Mouse (Mus musculus) embryonic facial prominence, embryonic 10.5 days (tissue): ENCODE data around the gene Arrb1. TPM values are rescaled to one million over a fixed set of nuclear protein-coding genes. Genes with fewer than 3 reads are reported as not detected.

ENCODE experiments used
- DNase-seq: peaks from one replicate; pipeline ENCODE4 v3.0.0-alpha.2; 2017; ENCODE audit warnings: low spot score
- H3K27ac ChIP-seq: fragments of 300-500 bp; sonication (generic); replicated peaks from 2 replicates; pipeline ENCODE4 v1.5.1; 2016; ENCODE audit warnings: mild to moderate bottlenecking
- H3K27me3 ChIP-seq: fragments of 300-500 bp; sonication (generic); replicated peaks from 2 replicates; pipeline ENCODE4 v1.6.1; 2016; ENCODE audit warnings: low read depth, mild to moderate bottlenecking; ENCODE audit not compliant: poor library complexity, severe bottlenecking
- H3K36me3 ChIP-seq: fragments of 300-500 bp; sonication (generic); replicated peaks from 2 replicates; pipeline ENCODE4 v1.6.1; 2016; ENCODE audit warnings: mild to moderate bottlenecking, moderate library complexity
- H3K4me1 ChIP-seq: fragments of 300-500 bp; sonication (generic); 2 replicates; pipeline ENCODE4 v1.6.1; 2016
- H3K4me3 ChIP-seq: fragments of 300-500 bp; sonication (generic); 2 replicates; pipeline ENCODE4 v1.5.1; 2016; ENCODE audit warnings: mild to moderate bottlenecking, moderate library complexity
- H3K9me3 ChIP-seq: fragments of 300-500 bp; sonication (generic); 2 replicates; pipeline ENCODE4 v1.6.1; 2016; ENCODE audit warnings: mild to moderate bottlenecking
- WGBS: fragments of 180-500 bp; shearing (Covaris S2); methylation state at CpG from one replicate; pipeline ENCODE4 v1.1.7; 2016; 5-methylcytosine and 5-hydroxymethylcytosine counted together
- polyA plus RNA-seq: library from polyadenylated mRNA; unstranded; fragments of >200 nt; fragmentation: Nextera tagmentation; extraction: Ambion mirVana; gene quantifications from 2 replicates; pipeline ENCODE4 v1.2.1, GENCODE M21; 2016

Arrb1 gene
- polyA plus RNA-seq, 1 experiment from 2014 or later, result 12.6 TPM

- H3K9me3 ChIP-seq, result no peaks in the 10 kb centered on the region
- no peak overlapping the region for H3K4me3 ChIP-seq
- H3K27ac ChIP-seq, result no peak overlapping the region
- DNase-seq, result no peak
- peaks cover 37% of the 10 kb centered on the region for H3K4me1 ChIP-seq
- H3K36me3 ChIP-seq, result peaks cover 33% of the 10 kb centered on the region
- H3K27me3 ChIP-seq, result no peaks in the 10 kb centered on the region
- 91% methylated on average over 8 of the region's 8 CpGs for WGBS
Observed at GRCm38 (mm10) chr7:99585976-99586375, 50.7 kb downstream of the Arrb1 start.

- H3K27me3 ChIP-seq, result no peaks in the 10 kb centered on the region
- 18% methylated on average over 3 of the region's 3 CpGs for WGBS
- H3K4me1 ChIP-seq, result peaks cover 25% of the 10 kb centered on the region; the same call in 1 of the 2 replicates
- H3K36me3 ChIP-seq, result peaks cover 66% of the 10 kb centered on the region
- no peaks in the 10 kb centered on the region for H3K9me3 ChIP-seq
- no peak overlapping the region for H3K4me3 ChIP-seq
- DNase-seq, result peak; percentile 71
- H3K27ac ChIP-seq, result no peak overlapping the region
Observed at GRCm38 (mm10) chr7:99590064-99590463, 54.8 kb downstream of the Arrb1 start.

DNA sequence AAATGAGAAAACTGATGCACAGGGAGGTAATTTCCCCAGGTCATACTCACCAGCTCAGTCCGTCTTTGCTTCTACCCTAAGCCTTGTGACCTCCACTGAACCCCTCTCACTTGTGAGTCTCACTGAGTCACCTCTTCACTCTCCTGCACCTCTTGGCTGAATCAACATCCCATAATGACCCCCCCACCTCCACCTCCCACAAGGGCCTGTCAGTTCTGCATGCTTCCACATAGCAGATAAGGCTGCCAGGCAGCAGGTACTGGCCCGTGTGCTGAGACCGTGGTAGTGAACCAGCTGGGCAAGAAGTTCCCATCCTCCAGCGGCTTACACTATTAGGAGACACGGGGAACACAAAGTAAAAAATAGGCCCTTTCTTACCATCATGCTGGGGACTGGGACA lies 55.4 kb downstream of the Arrb1 start:
- 81% methylated on average over 5 of the region's 5 CpGs for WGBS

DNA sequence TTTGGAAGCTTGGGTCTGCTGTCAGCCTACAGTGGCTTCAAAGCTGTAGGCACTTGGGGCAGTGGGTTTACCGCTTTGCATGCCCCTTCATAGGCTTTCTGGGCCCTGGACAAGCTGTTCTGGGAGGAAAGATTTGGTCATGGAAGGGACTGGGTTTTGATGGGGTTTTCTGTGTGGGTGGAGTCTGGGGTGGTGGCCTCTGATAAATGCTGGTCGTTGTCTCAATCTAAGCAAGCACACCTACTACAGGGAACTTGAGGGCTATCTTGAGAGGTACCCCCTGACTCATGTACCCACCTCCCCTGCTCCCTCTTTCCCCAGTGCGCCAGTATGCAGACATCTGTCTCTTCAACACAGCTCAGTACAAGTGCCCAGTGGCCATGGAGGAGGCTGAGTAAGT lies 57.4 kb downstream of the Arrb1 start:
- peaks cover 10% of the 10 kb centered on the region; the same call in 1 of the 2 replicates for H3K4me1 ChIP-seq
- no peaks in the 10 kb centered on the region for H3K27me3 ChIP-seq
- 92% methylated on average over 3 of the region's 3 CpGs for WGBS
- no peaks in the 10 kb centered on the region for H3K9me3 ChIP-seq
- no peak for DNase-seq
- no peak overlapping the region for H3K4me3 ChIP-seq
- peaks cover 78% of the 10 kb centered on the region for H3K36me3 ChIP-seq
- no peak overlapping the region; the same call in 1 of the 2 replicates for H3K27ac ChIP-seq

More for the DNA sequence above, 55.4 kb downstream of the Arrb1 start:
- no peak for DNase-seq
- Histone ChIP-seq H3K4me3 (no peak overlapping the region), H3K4me1 (peaks cover 25% of the 10 kb centered on the region; the same call in 1 of the 2 replicates), H3K9me3 (no peaks in the 10 kb centered on the region), H3K36me3 (peaks cover 67% of the 10 kb centered on the region), H3K27me3 (no peaks in the 10 kb centered on the region), H3K27ac (no peak overlapping the region)

DNA sequence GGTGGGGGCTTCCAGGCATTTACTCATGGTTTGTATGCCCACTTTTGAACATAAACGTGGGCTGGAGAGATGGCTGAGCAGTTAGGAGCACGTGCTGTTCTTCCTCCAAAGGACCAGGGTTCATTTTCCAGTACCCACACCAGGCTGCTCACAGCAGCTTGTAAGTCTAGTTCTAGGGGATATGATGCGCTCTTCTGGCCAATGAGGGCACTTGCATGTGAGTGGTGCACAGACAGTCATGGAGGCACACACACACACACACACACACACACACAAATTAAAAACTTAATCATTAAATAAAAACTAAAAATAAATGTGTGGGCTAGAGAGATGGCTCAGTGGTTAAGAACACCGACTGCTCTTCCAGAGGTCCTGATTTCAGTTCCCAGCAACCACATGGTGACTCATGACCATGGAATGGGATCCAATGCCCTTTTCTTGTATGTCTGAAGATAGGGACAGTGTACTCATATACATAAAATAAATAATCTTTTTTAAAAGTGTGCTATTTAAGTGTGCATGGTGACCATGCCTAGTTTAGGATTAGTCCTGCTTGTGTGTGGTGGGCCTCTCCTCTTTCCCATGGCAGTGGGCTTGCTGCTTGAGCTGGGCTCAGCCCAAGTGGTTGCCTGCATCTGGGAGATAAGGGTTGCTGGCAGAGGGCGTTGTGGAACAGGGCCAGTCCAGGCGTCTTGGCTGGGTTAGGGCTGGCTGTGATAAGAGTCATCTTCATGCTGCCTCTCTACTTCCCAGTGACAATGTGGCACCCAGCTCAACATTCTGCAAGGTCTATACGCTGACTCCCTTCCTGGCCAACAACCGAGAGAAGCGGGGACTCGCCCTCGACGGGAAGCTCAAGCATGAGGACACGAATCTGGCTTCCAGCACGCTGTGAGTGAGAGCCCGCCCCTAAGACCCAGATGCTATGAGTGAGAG lies 58.9 kb downstream of the Arrb1 start:
- no peaks in the 10 kb centered on the region for H3K9me3 ChIP-seq
- 0 out of 2 replicates have a peak overlapping the region, but pooled peaks have one; percentile 11 for H3K4me3 ChIP-seq
- H3K4me1 ChIP-seq, result 0 out of 2 replicates have a peak, but pooled peaks cover 3% of the 10 kb centered on the region
- 88% methylated on average over 15 of the region's 15 CpGs for WGBS
- DNase-seq, result no peak
- H3K27ac ChIP-seq, result peak overlapping the region; percentile 24; the same call in 1 of the 2 replicates
- H3K36me3 ChIP-seq, result peaks cover 87% of the 10 kb centered on the region
- H3K27me3 ChIP-seq, result no peaks in the 10 kb centered on the region

- H3K4me3 ChIP-seq, result no peak overlapping the region
- no peaks in the 10 kb centered on the region for H3K27me3 ChIP-seq
- H3K36me3 ChIP-seq, result peaks cover 97% of the 10 kb centered on the region
- no peaks in the 10 kb centered on the region for H3K4me1 ChIP-seq
- 71% methylated on average over 4 of the region's 4 CpGs for WGBS
- no peaks in the 10 kb centered on the region for H3K9me3 ChIP-seq
- no peak overlapping the region for H3K27ac ChIP-seq
- no peak for DNase-seq
Observed at GRCm38 (mm10) chr7:99598722-99599121, 63.5 kb downstream of the Arrb1 start.

- no peak for DNase-seq
- Histone ChIP-seq H3K27me3 (no peaks in the 10 kb centered on the region), H3K27ac (no peak overlapping the region), H3K9me3 (no peaks in the 10 kb centered on the region), H3K4me3 (no peak overlapping the region), H3K36me3 (peaks cover 59% of the 10 kb centered on the region), H3K4me1 (0 out of 2 replicates have a peak, but pooled peaks cover 3% of the 10 kb centered on the region)
- WGBS, result 85% methylated on average over 8 of the region's 8 CpGs
Observed at GRCm38 (mm10) chr7:99603875-99604662, 68.8 kb downstream of the Arrb1 start.

- Histone ChIP-seq H3K27ac (no peak overlapping the region), H3K9me3 (no peaks in the 10 kb centered on the region), H3K4me3 (no peak overlapping the region), H3K27me3 (no peaks in the 10 kb centered on the region), H3K36me3 (peaks cover 50% of the 10 kb centered on the region), H3K4me1 (0 out of 2 replicates have a peak, but pooled peaks cover 3% of the 10 kb centered on the region)
- no peak for DNase-seq
- WGBS, result 97% methylated on average over 2 of the region's 2 CpGs
Observed at GRCm38 (mm10) chr7:99605058-99605457, 69.8 kb downstream of the Arrb1 start.

- H3K27ac ChIP-seq, result no peak overlapping the region
- 85% methylated on average over 11 of the region's 11 CpGs for WGBS
- H3K27me3 ChIP-seq, result no peaks in the 10 kb centered on the region
- no peak for DNase-seq
- no peak overlapping the region for H3K4me3 ChIP-seq
- H3K9me3 ChIP-seq, result no peaks in the 10 kb centered on the region
- 0 out of 2 replicates have a peak, but pooled peaks cover 3% of the 10 kb centered on the region for H3K4me1 ChIP-seq
- peaks cover 38% of the 10 kb centered on the region for H3K36me3 ChIP-seq
Observed at GRCm38 (mm10) chr7:99606303-99606702, 71.0 kb downstream of the Arrb1 start.

- H3K27ac ChIP-seq, result no peak overlapping the region
- peaks cover 33% of the 10 kb centered on the region for H3K36me3 ChIP-seq
- H3K4me3 ChIP-seq, result no peak overlapping the region
- H3K9me3 ChIP-seq, result no peaks in the 10 kb centered on the region
- H3K4me1 ChIP-seq, result 0 out of 2 replicates have a peak, but pooled peaks cover 3% of the 10 kb centered on the region
- no peaks in the 10 kb centered on the region for H3K27me3 ChIP-seq
- 68% methylated on average over 3 of the region's 3 CpGs for WGBS
- no peak for DNase-seq
Observed at GRCm38 (mm10) chr7:99606766-99607165, 71.5 kb downstream of the Arrb1 start.

DNA sequence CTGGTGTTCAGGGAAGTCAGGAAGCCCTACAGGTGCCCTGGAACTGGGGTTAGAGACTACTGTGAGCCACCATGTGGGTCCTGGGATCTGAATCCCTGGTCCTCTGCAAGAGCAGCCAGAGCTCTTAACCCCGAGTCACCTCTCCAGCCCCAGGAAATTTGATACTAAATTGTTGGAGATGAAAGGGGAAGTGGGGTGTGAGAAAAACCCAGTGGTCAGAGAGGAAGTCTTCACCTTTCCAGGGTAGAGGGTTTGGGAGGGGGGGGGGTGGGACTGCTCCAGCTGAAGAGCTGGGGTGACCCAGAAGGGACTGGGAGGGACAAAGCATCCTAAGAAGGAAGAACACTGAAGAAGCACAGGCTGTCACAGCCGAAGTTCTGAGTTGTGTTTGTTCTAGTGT lies 72.4 kb downstream of the Arrb1 start:
- no peak overlapping the region for H3K4me3 ChIP-seq
- H3K36me3 ChIP-seq, result peaks cover 24% of the 10 kb centered on the region
- 0 out of 2 replicates have a peak, but pooled peaks cover 3% of the 10 kb centered on the region for H3K4me1 ChIP-seq
- no peaks in the 10 kb centered on the region for H3K27me3 ChIP-seq
- no peak for DNase-seq
- WGBS, result 59% methylated on average over 2 of the region's 2 CpGs
- no peak overlapping the region for H3K27ac ChIP-seq
- no peaks in the 10 kb centered on the region for H3K9me3 ChIP-seq

GRCm38 (mm10) chr7:99618264-99618663 lies 83.0 kb downstream of the Arrb1 start:
- 75% methylated on average over 2 of the region's 2 CpGs for WGBS
- H3K36me3 ChIP-seq, result no peaks in the 10 kb centered on the region
- DNase-seq, result no peak
- no peaks in the 10 kb centered on the region for H3K9me3 ChIP-seq
- H3K27me3 ChIP-seq, result peaks cover 38% of the 10 kb centered on the region
- H3K4me1 ChIP-seq, result peaks cover 9% of the 10 kb centered on the region
- no peak overlapping the region for H3K4me3 ChIP-seq
- H3K27ac ChIP-seq, result no peak overlapping the region
